Mouse (Mus musculus): ENCODE measurements around the gene 1700016C15Rik.

1700016C15Rik gene

DNA sequence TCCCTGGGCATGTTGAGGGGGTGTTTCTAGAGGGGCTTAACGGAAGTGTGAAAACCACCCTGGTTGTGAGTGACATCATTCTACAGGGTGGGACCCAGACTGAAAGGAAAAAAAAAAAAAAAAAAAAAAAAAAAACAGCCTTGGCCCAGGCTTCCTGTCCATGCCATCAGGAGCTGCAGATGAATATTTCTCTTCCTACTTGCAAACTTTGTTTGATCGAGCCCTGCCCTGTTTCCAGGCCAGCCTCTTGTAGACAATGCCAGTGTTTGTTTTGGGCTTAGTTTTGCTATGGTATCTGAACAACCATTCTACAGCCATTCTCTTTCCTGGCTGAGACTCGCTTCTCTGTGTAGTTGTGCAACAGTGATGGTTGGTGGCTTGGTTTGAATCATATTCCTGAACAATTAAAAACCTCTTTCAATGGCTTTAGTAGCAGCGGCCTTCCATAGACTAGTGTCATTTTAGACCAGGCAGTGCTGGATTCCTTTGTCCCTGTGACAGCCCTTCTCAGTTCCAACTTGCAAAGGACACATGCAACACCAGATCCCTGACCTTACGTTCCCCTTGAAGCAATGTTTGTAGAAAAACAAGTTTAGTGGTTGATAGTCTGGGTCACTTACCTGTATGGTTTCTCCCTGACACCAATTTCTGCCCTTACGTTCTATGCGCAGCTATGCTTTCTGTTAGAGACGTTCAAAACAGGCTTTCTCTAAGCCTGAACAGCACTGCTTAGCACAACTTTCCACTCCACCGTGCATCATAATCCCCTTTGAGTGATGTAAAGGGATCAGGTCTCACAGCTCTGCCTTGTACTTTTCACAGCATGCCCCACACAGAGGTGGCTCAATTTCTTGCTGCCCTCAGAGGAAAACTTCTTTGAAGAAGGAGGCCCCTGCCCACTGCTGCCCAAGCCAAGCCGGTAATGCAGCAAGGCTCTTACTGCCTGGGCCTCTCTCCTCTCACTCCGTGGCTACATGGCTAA, at the start of gene 1700016C15Rik:
Gene 1700016C15Rik (plus strand): TSS at position 772 of the 982 bp plus-strand sequence.
- in situ Hi-C loops (cut with MboI; ENCODE audit: low sequenced_read_pairs) = no loop called here

GRCm38 (mm10) chr1:177681239-177681638, 48.4 kb upstream of the 1700016C15Rik start:
- in situ Hi-C loops (cut with MboI; ENCODE audit: low sequenced_read_pairs) = loop anchor here (10.0 to 25.0 kb wide), 4 partner anchors 276 to 969 kb away; no protein-coding TSS in a partner anchor

DNA sequence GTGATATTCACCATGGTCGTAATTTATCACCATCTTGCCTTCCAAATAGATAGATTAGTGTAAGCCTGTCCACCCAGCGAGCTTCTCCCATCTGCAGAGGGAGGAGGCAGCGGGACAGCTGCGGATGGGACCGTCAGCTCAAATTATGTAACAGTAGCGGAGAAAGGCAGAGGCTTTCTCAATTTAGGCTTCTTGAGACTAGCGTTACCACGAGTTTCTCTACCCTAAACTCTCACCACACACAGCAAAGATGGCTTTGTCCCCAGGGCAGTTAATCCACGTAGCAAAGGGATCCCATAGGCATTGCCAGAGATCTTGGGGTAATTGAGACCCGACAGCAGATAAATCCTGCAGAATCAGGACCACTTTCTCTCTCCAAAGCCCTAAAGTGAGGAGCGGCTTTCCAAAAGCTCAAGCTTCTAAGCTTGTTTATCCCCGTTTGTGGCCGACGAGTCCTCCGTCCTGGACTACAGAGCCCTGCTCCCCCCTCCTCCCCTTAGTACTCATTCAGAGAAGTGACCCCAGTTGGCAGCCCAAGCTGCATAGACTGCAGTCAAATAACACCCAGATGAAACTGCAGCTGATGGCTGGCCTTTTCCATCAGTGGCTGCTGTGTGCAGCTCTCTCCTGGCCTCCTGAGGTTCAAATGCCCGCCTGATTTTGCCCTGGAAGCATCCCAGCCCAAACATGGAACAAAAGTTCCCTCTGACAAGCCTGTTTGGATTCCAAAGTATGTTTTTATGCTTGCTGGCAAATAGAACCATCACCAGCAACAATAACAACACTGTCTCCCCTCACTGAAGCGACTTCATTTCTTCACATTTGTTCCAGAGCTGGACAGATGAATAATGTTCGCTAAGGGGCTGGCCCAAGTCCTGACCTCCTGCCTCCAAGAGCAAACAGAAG, 45.4 kb upstream of the 1700016C15Rik start:
- in situ Hi-C loops (cut with MboI; ENCODE audit: low sequenced_read_pairs) = loop anchor here (10.0 to 25.0 kb wide), 4 partner anchors 279 to 972 kb away; no protein-coding TSS in a partner anchor

DNA sequence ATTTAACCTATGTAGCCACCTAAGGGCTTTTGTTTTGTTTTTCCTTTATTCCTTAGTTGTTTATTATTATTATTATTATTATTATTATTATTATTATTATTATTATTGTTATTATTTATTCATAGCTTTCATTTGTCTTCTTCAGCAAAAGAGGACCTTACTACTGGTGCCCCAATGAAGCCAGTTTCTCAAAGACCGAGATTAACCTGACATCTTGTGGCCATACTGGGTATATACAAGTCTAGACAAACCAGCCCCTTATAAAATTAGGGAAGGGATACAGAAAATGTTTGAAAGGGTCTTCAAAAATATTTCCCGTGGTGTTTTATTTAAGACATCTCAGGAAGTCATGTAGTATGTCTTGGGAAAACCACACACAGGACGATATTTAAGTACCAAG, 44.7 kb upstream of the 1700016C15Rik start:
- in situ Hi-C loops (cut with MboI; ENCODE audit: low sequenced_read_pairs) = loop anchor here (10.0 to 25.0 kb wide), 4 partner anchors 280 to 973 kb away; no protein-coding TSS in a partner anchor

- in situ Hi-C loops (cut with MboI; ENCODE audit: low sequenced_read_pairs) = loop anchor here (10.0 to 25.0 kb wide), 4 partner anchors 281 to 974 kb away; no protein-coding TSS in a partner anchor
Observed at GRCm38 (mm10) chr1:177686137-177686536, 43.5 kb upstream of the 1700016C15Rik start.

DNA sequence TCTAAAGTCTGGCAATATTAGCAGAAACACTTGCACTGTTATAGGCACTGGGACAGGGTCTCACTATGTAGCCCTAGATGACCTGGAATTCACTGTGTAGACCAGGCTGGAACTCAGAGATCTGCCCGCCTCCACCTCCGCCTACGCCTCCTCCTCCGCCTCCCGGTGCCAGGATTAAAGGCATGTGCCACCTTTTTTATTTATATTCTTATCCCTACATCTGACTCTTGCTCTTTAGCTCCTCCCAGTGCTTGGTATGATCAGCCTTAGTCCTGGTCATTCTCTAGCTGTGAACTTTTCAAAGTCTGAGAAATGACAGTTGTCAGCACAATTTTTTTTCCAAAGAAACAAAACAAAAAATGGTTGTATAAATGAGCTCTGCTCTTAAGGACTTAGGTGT, 42.6 kb upstream of the 1700016C15Rik start:
- in situ Hi-C loops (cut with MboI; ENCODE audit: low sequenced_read_pairs) = loop anchor here (10.0 to 25.0 kb wide), 4 partner anchors 282 to 975 kb away; no protein-coding TSS in a partner anchor

DNA sequence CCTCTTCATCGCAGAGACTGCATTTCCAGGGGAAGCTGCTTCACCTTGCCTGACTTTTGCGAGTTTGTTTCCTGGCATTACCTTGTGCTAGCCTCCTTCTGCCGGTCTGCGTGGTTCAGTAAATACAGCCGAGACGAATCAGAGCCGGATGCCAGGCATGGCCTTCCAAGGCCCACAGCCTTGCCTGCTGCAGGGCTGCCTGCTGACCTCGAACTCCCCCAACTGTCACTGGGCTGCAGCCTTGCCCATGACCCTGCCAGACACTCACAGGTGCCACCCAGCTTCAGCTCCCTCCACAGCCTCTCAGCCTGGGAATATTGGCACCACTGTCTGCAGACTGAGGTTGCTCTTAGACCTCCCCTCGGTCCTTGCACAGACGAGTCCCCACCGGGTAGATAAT, 37.1 kb upstream of the 1700016C15Rik start:
- in situ Hi-C loops (cut with MboI; ENCODE audit: low sequenced_read_pairs) = loop anchor here (25.0 kb wide), 1 partner anchor 980 kb away; no protein-coding TSS in a partner anchor

- in situ Hi-C loops (cut with MboI; ENCODE audit: low sequenced_read_pairs) = loop anchor here (25.0 kb wide), 1 partner anchor 981 kb away; no protein-coding TSS in a partner anchor
Observed at GRCm38 (mm10) chr1:177693486-177694252, 35.9 kb upstream of the 1700016C15Rik start.

DNA sequence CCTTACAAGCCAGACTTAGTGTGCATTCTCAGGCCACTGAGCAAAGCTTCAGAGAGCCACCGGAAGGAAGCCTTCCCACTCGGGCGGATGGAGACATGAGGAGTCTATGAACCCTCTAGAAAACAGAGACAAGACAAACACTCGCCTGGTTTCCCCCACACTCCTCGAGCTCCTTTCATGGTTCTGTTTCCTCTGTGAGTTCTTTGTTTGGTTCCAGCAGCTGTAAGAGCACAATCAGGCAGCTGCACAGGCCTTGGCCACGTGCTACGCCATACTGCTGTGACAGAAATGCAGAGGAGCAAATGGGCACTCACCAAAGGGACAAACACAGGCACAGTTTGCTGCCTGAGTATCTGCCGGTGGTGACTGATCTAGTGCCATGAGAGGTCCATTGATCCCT, 29.1 kb upstream of the 1700016C15Rik start:
- in situ Hi-C loops (cut with MboI; ENCODE audit: low sequenced_read_pairs) = no loop called here

DNA sequence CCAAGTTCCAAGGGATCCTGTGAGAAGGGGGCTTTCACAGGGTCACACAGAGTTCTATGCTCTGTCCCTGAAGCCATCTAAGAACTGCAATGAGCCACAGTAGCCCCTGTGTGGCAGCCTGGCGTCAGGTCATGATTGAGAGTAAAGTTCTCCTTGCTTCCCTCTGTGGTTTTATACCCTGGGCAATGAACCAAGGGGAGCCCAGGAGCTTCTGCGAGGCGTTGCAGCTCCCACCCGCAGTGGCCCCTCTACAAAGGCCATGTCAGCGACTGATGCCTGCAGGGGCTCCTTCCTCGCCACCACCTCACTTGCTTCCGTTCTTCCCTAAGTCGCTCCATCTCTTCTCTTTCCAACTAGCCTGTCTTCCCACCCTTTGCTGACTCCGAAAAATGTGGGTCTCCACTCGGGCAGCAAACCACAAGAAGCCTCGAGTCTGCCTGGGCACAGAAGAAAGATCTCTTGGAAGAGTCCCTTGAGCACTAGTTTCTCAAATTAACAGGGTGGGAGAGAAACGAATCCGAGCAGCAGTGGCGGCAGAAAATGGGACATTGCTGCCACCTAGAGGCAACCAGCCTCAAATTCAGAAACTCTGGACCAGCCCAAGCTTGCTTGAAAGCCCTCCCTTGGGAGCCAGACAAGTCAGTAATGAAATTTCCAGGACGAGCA, 27.0 kb upstream of the 1700016C15Rik start:
- in situ Hi-C loops (cut with MboI; ENCODE audit: low sequenced_read_pairs) = no loop called here

DNA sequence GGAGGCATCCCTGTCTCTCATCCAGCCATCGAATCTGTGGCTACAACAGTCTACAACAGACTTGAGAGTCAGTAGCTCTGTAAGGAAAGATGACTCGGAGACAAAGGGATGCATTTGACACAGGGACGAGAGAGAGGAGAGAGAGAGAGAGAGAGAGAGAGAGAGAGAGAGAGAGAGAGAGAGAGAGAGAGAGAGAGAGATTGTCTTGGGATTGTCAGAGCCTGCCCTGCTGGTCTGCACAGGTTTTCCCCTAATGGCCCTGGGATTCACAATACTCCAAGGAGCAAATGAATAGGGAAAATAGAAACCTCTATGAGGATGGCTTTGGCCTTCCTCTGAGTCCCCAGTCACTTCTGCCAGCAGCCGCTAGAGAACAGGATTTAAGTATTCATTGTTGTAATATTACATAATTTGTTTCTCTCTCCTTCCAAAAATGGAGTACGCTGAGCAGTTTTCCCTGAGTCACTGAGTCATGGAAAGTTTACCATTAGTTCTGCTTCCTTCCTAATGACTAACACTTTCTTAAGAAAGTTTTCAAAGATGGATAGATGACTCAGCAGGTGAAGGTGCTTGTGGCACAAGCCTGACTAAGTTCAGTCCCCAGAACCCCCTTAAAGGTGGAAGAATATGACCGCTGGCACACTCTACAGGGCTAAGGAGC, 26.3 kb upstream of the 1700016C15Rik start:
- in situ Hi-C loops (cut with MboI; ENCODE audit: low sequenced_read_pairs) = no loop called here

GRCm38 (mm10) chr1:177705204-177705603, 24.4 kb upstream of the 1700016C15Rik start:
- in situ Hi-C loops (cut with MboI; ENCODE audit: low sequenced_read_pairs) = no loop called here

GRCm38 (mm10) chr1:177707571-177707970, 22.0 kb upstream of the 1700016C15Rik start:
- in situ Hi-C loops (cut with MboI; ENCODE audit: low sequenced_read_pairs) = no loop called here

DNA sequence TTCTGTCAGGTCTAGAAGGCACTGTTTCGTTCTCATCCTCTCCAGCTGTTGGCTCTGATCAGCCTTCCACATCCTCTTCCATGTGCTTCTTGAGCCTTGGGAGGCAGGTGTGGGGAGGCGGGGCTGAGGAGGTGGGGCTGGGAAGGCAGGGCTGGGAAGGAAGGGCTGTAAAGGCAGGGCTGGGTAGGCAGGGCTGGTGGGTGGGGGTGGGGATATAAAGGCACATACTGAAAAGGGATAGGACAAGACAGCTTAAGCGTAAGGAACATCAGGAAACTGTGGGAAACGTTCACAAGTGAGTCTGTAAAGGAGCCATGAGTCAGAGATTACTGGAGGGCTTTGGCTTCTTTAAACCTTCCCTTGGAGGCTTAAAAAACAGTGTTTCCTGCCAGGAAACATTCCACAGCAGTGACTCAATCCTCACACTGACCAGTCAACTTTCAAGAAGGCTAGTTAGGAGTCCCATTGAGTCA, 21.0 kb upstream of the 1700016C15Rik start:
- in situ Hi-C loops (cut with MboI; ENCODE audit: low sequenced_read_pairs) = no loop called here

DNA sequence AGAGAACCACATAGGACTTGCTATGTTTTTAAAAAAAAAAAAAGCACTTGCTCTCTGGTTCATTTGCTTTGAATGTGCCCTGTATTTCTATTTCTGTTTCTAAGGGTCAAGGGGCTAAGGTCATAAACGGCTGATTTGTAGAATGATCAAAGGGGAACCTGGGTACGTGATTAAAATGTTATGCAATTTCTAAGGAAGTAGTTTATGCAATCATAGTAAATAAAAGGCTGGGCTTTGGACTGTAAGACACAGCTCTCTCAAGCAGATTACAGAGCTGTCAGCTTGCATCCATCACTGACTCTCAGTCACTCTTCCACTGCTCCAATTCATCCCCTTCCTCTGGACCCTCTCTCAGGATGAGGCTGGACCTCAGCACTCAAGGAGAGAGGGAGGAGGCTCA, 18.6 kb upstream of the 1700016C15Rik start:
- in situ Hi-C loops (cut with MboI; ENCODE audit: low sequenced_read_pairs) = no loop called here

DNA sequence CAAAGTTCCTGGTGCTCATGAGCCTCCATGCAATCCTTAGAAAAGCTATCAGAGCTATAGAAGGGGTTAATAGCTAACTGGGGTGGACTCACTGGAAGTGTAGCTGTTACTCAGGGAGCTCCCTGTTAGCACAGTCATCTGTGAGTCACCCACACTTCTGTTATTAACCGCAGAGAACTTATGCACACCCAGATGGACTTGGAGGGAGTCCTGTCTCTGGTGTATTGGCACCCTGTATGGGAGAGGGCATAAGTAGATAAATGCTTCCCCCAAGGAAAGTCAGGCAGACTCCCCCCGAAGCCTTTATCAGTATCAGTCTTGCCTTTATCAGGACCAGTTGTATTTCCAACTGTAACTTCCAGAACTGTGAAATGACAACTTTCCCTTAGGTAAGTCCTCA, 18.2 kb upstream of the 1700016C15Rik start:
- in situ Hi-C loops (cut with MboI; ENCODE audit: low sequenced_read_pairs) = no loop called here

- in situ Hi-C loops (cut with MboI; ENCODE audit: low sequenced_read_pairs) = no loop called here
Observed at GRCm38 (mm10) chr1:177713635-177714396, 15.8 kb upstream of the 1700016C15Rik start.

DNA sequence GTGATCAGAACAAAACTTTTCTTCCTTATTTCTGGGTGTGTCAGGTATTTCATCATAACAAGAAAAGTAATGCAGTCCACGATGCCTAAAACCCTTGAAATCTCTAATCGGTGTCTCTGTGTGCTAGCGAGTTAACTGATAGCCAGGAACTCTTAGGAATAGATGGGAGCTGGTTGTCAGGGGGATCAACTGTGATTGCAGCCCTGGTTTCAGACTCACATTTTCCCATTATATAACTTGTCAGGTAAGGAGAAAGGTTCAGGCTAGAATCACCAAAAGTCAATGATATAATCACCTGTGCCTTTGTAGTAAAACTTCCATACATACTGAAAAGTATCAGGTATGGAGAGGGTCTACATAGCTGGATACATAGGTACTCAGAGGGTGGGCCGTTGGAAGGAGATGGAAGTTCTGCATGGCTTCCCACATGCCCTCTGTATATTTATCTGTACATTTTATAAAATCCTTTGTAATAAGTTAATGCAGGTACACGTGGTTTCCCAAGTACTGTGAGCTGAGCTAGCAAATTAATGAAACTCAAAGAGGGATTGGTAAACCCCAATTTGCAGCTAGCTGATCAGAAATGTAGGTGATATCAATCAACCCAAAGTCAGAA, 15.1 kb upstream of the 1700016C15Rik start:
- in situ Hi-C loops (cut with MboI; ENCODE audit: low sequenced_read_pairs) = no loop called here
